Mouse (Mus musculus): Measurements from ENCODE around the gene Zfp786.
A peak's percentile ranks its signal among the peaks of the same experiment; 100 is the strongest.
"Not testable (repeated sequence)": the region's sequence is repeated elsewhere in the genome, so short reads cannot be mapped to it uniquely, and the experiment has no call there.

The Zfp786 gene

GRCm38 (mm10) chr6:47830104-47831078 lies at the start of gene Zfp786:
Gene Zfp786 (minus strand): TSS chr6:47830867.
- peak; percentile 93 for DNase-seq (ENCODE audit: low spot score)

- DNase-seq (ENCODE audit: low spot score) = peak; percentile 74
Observed at GRCm38 (mm10) chr6:47880166-47880565, 49.5 kb upstream of the Zfp786 start.

- DNase-seq (ENCODE audit: low spot score) = peak; percentile 54
Observed at GRCm38 (mm10) chr6:47879049-47879716, 48.5 kb upstream of the Zfp786 start.

GRCm38 (mm10) chr6:47878593-47878992 lies 47.9 kb upstream of the Zfp786 start:
- no peak for DNase-seq (ENCODE audit: low spot score)

GRCm38 (mm10) chr6:47878133-47878514 lies 47.5 kb upstream of the Zfp786 start:
- DNase-seq (ENCODE audit: low spot score) = no peak

- DNase-seq (ENCODE audit: low spot score) = peak; percentile 92
Observed at GRCm38 (mm10) chr6:47877461-47878132, 46.9 kb upstream of the Zfp786 start.

GRCm38 (mm10) chr6:47877058-47877457 lies 46.4 kb upstream of the Zfp786 start, which contains the start of gene Zfp282:
Gene Zfp282 (plus strand): TSS chr6:47877204.
- DNase-seq (ENCODE audit: low spot score) = no peak

GRCm38 (mm10) chr6:47872266-47872665 lies 41.6 kb upstream of the Zfp786 start:
- DNase-seq (ENCODE audit: low spot score) = no peak

GRCm38 (mm10) chr6:47857729-47858128 lies 27.1 kb upstream of the Zfp786 start:
- DNase-seq (ENCODE audit: low spot score) = not testable (repeated sequence)

- no peak for DNase-seq (ENCODE audit: low spot score)
Observed at GRCm38 (mm10) chr6:47857241-47857640, 26.6 kb upstream of the Zfp786 start.

- no peak for DNase-seq (ENCODE audit: low spot score)
Observed at GRCm38 (mm10) chr6:47845779-47846178, 15.1 kb upstream of the Zfp786 start.

GRCm38 (mm10) chr6:47842337-47842736 lies 11.7 kb upstream of the Zfp786 start:
- no peak for DNase-seq (ENCODE audit: low spot score)

GRCm38 (mm10) chr6:47841831-47842230 lies 11.2 kb upstream of the Zfp786 start:
- no peak for DNase-seq (ENCODE audit: low spot score)

GRCm38 (mm10) chr6:47841077-47841476 lies 10.4 kb upstream of the Zfp786 start:
- no peak for DNase-seq (ENCODE audit: low spot score)

GRCm38 (mm10) chr6:47837630-47838029 lies 7.0 kb upstream of the Zfp786 start:
- DNase-seq (ENCODE audit: low spot score) = no peak

GRCm38 (mm10) chr6:47835984-47836521 lies 5.4 kb upstream of the Zfp786 start:
- peak; percentile 46 for DNase-seq (ENCODE audit: low spot score)

- peak; percentile 96 for DNase-seq (ENCODE audit: low spot score)
Observed at GRCm38 (mm10) chr6:47835482-47835983, 4.9 kb upstream of the Zfp786 start, which contains the start of gene Zfp398. Gene Zfp398 (plus strand): TSS chr6:47835661.

- no peak for DNase-seq (ENCODE audit: low spot score)
Observed at GRCm38 (mm10) chr6:47832220-47832619, 1.6 kb upstream of the Zfp786 start.

- DNase-seq (ENCODE audit: low spot score) = no peak
Observed at GRCm38 (mm10) chr6:47828950-47829349, 1.7 kb downstream of the Zfp786 start.

- DNase-seq (ENCODE audit: low spot score) = no peak
Observed at GRCm38 (mm10) chr6:47827462-47827861, 3.2 kb downstream of the Zfp786 start.

- DNase-seq (ENCODE audit: low spot score) = no peak
Observed at GRCm38 (mm10) chr6:47824241-47824640, 6.4 kb downstream of the Zfp786 start.

GRCm38 (mm10) chr6:47821776-47822175 lies 8.9 kb downstream of the Zfp786 start:
- DNase-seq (ENCODE audit: low spot score) = no peak
